Mouse (Mus musculus) liver, adult (tissue): ENCODE measurements around the gene Dock2.

Source experiments
- GATA4 ChIP-seq: IDR thresholded peaks from 2 replicates; pipeline ENCODE4 v1.6.1; 2014; ENCODE audit warnings: mild to moderate bottlenecking, low read length; ENCODE audit not compliant: insufficient replicate concordance

Dock2 gene

DNA sequence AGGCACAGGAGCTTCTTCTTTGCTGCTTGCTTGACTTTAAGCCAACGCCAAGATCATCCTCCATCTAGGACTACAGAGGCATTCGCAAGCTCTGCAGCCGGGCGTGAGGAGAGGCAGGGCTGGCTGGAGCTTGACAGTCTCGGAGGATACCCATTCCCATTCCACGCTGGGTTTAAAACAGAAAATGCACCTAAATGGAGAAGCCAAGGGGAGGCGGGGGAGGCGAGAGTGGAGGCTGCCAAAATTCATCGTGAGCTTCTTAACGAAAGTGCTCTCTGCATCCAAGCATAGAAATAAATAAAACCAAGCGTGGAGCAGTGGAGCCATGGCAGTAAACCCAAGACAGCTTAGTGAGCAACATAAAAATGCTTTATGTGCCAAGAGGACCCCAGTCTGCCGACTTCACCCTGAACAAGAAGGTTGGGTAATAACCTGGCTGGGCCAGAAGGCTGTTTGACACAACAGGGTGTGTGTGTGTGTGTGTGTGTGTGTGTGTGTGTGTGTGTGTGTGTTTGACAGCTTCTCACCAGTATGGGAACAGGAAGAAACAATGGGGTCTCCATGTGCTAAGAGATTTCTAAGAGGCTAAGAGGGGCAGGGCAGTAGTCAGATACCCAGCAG is 524.7 kb downstream of the Dock2 start:
- no peak for TF ChIP-seq GATA4

DNA sequence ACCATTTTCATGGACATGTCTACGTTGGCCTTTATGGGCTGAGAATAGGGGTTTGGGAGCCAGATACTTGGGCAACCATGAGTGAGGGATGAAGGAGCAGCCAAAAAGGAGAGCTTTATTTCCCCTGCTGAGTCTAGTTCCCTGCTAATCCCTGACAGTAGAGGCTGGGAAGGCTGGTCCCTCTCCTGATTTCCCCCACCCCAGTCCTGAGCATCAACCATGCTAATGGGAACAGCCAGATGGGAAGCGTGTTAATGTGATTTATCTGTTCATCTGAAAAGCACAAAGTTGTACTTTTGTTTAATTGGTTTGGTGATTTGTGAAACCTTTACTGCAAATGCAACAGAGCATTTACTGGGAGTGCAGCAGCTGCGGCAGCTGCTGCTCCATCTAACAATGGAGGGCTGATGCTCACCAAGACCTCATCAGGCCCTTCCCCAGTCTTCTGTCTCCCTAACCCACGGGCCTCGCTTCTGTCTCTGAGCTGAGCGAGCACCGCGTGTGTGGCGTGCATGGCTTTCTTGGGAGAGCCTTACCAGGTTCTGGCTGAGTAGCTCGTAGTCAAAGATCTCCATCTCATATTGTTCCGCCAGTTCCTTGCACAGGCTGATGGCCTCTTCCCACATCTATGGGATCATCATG is 526.0 kb downstream of the Dock2 start:
- TF ChIP-seq GATA4, result no peak

DNA sequence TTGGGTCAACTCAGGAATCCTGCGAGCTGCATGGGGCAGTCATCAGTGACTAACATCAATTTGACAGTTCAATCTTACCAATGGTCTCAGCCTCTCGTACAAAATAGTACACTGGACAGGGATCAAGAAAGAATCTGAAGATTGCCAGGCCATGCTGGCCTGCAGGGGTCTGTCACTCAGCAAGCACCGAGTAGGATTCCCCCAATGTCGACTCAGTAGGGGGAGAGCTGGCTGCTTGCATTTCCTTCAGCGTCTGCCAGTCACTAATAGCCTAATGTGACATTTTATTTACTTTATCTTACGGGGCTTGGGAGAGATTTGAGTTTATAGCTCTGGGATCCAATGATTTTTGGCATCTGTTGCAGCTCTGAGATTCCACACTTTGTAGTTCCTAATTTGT is 540.7 kb downstream of the Dock2 start:
- no peak for TF ChIP-seq GATA4

DNA sequence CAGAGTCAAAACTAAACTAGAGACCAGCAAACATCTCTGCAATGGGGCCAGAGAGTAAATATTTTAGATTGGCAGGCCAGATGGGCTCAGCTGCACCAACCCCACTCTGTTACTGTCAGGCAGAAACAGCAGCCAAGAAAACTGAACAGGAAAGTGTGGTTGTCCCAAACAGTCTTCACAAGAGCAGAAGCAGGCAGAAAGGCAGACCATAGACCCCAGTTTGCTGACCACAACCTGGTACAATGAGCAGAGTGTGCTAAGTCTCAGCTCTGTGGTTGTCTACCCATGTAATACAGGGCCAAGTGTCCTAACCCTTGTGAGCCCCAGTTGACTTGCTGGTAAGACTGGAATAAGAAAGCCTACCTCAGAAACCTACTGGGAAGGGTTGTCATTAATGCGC is 543.4 kb downstream of the Dock2 start:
- no peak for TF ChIP-seq GATA4

DNA sequence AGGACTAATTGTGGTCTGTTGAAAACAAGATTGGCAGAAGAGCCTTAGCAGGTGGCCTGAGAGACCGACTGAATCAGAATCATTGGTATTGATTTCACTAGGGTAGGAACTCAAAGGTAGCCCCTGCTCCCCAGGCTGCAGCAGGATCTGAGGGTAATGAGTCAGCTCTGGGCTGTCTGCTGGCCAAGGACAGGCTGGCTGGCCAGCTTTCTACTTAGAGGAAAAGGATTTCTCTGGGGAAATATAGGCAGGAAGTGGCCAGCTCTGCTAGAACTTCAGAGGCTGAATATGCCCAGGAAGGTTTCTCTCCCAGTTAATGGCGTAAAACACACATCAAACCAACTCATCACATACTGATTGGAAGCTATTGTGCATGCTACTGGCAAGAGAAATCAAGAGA is 544.0 kb downstream of the Dock2 start:
- TF ChIP-seq GATA4, result no peak

DNA sequence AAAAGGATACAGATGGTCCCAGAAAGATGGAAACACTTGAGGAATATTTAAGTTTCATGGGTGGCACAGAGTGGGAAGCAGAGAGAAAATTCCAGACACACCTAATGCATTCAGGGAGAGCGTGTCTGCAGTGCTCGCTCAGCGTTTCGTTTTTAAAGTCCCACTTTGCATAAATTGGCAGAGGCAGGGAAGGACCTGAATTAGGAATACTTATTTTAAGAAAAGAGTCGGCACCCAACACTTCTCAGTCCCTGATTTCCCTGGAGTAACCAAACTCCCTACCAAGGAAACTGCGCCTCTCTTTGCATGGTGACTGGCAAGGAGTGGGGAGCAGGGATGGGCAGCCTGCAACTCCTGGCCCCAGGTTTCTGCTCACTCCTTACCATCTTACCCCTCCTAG is 546.8 kb downstream of the Dock2 start:
- no peak for TF ChIP-seq GATA4

DNA sequence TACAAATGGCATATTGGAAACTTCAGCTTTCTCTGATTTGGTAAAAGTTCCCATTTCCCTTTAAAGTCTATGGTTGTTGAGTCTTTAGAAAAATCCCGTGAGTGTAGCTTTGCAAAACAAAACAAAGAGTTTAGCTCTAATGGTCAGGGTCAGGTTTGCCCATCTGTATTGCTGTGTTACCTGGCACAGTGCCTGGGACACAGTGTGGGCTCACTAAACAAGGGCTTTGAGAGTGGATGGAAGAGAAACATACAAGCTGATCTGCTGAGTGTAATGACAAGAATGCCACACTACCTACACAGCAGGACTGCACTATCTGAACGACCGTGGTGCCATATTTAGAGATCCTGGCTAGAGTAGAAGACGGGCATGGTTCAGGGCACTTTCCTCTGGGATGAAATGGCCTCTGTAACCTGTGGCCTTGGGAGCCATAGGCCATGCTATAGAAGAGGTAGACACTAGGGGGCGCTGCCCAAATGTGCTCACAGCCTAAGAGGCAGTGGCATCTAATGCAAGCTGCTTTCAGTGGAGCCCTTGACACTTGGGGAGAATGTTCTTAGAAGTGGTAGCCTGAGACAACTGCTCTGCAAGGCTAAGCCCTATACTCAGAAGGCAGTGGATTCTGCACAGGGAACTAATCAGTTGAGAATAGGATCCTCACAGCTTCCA is 547.5 kb downstream of the Dock2 start:
- TF ChIP-seq GATA4, result no peak

DNA sequence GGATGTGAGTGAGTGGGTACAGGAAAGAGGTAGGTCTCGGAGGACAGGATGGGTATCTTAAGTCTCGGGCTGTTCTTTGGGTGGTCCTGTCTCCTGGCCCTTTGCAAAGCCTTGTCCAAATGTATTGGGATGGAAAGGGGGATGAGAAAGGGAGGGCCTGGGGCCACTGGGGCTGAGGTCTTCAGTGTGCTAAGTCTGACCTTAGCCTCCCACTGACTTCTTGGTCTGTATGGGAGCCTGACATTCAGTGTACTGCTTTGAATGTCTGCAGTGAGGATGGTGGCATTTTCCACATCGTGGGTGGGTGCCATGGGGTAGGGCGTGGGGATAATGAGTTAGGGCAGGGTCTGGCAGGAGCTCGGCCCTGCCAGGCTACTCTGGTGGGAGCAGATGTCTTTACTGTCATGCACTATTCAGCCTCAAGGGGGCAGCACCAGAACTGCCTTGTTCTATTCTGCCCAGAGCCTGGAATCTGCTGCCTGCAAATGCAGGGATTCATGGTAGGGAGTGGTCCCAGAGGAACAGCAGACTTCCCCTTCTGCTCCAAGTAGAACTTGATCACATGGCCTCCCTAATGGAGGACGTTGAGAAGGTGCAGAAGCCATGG is 554.8 kb downstream of the Dock2 start:
- TF ChIP-seq GATA4, result no peak

DNA sequence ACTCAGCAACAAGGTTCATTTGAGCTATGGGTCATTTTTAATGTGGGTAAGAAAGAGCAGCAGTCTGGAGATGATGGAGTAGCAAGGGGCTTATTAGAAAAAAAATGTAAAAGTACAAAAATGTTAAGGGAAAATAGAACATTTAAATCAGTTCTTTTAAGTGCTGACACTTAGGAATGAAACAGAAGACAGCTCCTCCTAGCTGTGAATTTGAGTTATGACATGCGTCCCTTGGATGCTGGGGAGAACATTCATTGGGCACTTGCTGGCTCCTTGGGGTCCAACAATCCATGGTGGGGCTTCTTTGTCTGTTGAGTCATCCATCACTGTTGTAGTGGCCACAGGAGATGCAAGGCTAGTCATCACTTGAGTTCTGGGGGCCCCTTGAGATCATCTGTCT is 556.5 kb downstream of the Dock2 start:
- TF ChIP-seq GATA4, result no peak

DNA sequence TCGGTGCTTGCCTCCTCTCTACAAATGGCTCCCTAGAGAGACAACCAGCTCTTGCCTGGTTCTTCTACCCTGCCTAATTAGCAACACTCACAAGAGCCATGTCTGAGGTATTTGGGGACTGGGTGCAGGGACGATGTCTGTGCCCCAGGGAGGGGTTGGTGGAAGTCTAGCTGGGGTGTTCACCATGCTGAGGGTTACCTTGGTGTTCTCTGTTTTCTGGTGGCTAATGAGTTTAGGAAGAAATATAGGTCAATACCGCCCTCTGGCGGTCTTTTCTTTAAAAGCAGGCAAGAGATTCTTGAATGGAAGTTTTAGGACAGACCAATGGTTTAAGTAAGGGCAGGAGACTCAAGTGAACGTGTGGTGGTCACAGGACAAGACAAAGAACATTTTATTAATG is 570.8 kb downstream of the Dock2 start:
- TF ChIP-seq GATA4, result no peak

DNA sequence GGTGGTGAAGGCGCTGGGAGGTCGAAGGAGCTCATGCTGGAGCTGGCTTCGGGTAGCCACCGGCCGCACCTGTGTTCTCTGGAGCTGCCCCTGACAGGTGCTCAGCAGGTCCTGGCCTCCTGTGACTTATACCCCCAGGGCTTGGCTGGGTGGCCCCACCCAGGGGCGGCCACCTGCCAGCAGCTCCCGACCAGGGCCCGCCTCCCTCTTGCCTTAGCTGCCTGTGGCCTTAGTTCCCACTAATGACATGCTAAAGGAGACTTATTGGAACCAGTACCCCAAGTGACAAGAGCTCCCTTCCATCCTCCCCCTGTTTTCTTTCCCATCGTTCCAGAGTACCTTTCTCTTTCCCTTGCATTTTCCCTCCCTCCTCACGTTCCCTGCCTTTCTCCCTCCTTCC is 575.7 kb downstream of the Dock2 start, which contains the start of gene Foxi1:
Foxi1 (minus strand) TSS at position 101 of the 400 bp plus-strand sequence.
- no peak for TF ChIP-seq GATA4

DNA sequence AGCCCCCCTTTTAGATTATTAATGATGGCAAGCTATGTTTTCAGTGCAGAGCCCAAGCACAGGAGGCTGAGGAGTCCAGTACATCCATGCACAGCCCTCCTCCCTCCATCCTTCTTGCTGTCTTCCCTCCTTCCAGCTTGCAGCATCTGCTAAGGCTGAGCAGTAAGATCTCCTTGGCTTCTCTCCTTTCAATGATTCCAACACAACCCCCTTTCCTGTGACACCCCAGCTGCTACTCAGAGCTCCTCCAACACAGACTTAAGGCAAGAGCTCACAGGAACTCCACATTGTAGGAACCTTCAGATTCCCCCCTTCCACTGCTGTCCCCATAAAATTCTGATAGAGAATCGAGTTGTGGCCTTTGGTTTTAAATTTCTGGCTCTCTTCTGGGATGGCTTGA is 580.9 kb downstream of the Dock2 start:
- no peak for TF ChIP-seq GATA4

DNA sequence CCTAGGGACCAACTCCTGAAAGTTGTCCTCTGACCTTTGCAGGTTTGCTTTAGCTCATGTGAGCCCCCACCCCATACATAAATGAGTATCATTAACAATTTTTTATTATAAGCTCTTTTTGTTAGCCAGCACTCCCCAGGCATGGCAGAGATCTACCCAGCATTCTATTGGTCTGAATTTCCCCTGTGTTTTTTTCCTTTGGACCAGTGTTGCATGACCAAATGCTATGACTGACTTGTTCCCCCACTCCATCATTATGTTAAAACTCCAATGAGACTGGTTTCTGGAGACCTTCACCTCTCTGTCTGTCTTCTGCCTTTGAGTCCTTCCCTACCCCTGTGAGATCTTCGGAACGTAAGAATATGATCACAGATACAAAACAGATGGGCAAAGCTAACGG is 588.5 kb downstream of the Dock2 start:
- no peak for TF ChIP-seq GATA4

DNA sequence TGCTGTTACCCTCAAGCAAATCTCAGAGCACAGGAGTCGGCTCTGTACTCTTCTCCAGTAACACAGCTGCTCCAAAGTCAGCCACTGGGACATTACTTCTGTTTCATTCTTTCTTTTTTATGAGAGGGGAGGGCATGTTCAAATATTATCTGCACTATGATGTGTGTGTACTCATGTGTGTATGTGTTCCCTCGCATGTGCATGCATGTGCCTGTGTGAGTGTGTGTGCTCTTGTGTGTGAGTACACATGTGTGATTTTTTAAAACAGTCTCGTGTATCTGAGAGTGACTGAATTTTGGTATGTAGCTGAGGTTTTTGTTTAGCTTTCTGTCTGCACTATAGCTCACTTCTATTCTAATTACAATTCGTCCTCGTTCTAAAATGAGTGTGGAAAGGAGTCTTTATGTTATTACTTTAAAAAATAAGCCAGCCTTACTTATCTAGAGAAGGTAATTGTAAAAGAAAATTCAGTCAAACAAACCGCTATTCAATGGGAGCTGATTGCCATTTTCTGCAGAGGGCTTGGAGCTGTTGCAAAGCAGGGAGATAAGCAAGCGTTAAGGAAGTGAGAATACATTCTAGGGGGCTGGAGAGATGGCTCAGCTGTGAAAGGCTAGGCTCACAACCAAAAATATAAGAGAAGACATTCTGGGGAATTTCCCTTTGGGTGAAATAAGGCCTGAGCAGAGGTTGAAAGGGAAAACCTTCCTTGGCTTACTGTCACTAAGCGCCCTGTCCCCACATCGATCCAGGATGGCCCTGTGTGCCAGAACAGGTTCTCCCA is 589.3 kb downstream of the Dock2 start:
- no peak for TF ChIP-seq GATA4

DNA sequence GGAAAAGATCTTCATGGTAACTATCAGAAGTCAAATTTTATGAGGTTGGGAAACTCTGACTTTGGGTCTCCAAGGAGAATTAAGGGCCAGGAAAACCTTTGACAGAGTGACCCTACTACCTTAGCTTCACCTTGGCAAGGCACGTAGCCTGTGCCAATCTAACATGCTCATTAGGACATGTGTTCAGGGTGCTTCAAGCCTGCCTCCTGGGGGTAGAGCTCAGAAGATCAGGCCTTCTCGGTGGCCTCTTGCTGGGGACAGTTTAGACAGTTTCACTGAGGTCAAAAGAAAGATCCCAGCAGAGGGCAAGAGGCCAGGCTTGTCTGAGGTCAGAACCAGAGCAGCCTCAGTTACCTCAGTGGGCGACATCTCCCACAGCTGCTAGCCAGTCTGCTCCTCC is 590.0 kb downstream of the Dock2 start:
- TF ChIP-seq GATA4, result no peak
